Mouse (Mus musculus): ENCODE measurements around the gene Crim1. TPM values are rescaled to one million over a fixed set of nuclear protein-coding genes. Genes with fewer than 3 reads are reported as not detected.

Crim1 gene
- total RNA-seq, 2 experiments from 2014 or later, result 19.8 to 22.5 TPM

DNA sequence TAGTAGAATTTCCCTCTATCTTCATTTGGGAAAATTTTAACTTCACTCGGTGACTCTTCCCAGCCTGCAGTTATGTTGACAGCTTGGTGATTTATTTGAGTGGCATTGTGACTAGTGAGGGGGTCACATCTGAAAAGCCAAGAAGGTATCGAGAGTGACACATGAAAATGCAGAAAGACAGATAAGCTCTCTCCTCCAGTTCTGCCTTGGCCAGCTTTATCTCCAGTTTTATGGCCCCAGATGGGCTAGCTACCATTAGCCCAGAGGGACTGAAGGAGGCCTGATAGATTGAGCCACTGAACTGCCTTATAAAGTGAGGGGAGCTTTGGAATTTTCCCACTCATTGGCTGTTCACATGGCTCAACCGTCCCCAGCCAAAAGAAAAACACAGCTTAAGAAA, 128.2 kb downstream of the Crim1 start:
- DNase-seq, result no peak

DNA sequence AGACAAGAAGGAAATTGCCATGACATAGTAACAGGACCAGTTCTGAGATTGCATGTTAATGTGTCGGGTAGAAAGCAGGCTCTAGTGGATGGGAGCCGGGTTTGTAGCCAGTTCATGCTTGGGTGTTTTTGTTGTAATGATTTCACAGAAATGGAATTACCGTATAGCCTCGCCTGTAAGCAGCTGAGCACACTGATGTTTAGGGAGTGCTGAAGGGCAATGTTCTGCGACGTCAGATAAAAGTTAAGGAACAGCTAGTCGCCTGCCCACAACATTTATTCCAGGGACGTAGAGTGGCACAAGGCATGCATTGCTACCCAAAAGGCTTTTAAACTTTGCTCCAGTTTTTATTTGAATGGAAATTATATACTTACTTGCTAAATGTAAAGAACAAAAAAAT, 131.4 kb downstream of the Crim1 start:
- DNase-seq, result no peak

DNA sequence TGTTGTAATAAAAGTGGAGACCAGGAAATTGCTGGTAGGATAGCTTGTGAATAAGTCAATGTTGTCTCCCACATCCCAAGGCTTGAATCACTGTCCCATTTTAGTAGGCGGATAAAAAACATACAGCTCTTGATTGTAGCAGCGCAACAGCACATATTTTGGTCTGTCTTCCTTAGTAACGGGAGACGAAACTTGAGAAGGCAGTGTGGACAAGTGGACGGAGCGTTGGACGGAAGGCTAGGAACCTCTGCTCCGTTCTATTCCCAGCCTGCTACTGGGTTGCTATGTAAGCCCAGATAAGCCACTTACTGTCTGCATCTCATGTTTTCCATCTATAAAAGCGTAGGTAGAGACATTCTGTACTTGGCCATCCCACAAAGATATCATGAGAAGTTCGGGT, 133.2 kb downstream of the Crim1 start:
- no peak for DNase-seq

DNA sequence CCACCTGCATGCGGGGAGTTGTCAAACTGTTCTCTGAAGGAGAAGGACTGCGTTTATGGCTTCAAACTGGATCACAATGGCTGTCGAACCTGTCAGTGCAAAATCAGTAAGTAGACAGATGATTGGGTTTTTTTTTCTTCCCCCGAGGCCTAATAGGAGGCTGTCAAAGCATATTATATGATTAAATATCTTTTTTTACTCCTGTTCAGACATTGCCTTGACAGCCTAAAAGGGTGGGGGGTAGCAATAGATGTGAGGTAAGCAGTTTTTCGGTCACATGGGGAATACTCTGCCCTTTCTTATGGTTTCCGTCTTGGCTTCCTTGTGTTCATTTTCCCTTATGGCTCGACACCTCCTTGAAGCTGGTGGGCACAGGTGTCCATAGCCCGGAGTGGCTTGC, 135.2 kb downstream of the Crim1 start:
- no peak for DNase-seq

DNA sequence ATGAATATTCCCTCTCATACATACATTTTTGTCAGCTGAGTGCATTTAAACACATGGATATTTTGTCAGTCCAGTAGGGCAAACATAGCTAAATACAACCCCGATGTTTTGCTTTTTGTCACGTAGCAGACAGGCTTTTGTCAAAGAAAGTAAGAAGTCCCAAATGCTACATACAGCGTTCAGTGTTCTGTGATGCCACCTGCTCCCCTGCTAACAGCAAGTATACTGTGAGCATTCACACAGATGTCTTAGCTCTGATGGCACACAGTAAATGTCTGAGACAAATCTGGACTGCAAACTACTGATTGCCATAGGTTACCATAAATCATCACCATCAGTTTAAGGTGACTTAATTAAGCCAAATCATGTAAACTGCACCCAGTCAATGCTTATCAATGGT, 143.6 kb downstream of the Crim1 start:
- no peak for DNase-seq

DNA sequence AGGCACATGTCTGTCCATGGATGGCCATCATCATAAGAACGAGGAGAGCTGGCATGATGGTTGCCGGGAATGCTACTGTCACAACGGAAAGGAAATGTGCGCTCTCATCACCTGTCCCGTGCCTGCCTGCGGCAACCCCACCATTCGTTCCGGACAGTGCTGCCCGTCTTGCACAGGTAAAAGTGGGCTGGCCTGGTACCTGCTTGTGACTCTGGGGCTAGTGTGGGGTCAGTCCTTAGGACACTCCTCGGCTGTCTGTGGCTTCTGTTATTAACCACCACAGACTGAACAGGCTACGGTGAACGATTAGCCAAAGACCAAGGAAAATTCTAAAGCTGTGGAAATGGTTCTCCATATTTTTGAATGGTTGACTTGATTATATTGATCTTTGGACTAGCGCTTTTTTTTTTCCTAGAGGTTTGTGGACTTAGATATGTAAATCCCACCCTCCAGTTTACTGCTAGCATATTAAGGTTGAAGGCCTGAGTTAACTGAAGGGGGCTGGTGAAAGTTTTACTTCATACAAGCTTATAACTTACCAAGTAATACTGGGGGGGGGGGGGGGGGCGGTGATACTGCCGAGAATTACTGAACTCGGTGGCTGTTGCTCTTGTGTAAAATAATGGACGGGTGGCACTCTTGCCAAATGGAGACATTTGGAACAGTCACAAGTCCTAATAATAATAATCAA, 147.2 kb downstream of the Crim1 start:
- no peak for DNase-seq

DNA sequence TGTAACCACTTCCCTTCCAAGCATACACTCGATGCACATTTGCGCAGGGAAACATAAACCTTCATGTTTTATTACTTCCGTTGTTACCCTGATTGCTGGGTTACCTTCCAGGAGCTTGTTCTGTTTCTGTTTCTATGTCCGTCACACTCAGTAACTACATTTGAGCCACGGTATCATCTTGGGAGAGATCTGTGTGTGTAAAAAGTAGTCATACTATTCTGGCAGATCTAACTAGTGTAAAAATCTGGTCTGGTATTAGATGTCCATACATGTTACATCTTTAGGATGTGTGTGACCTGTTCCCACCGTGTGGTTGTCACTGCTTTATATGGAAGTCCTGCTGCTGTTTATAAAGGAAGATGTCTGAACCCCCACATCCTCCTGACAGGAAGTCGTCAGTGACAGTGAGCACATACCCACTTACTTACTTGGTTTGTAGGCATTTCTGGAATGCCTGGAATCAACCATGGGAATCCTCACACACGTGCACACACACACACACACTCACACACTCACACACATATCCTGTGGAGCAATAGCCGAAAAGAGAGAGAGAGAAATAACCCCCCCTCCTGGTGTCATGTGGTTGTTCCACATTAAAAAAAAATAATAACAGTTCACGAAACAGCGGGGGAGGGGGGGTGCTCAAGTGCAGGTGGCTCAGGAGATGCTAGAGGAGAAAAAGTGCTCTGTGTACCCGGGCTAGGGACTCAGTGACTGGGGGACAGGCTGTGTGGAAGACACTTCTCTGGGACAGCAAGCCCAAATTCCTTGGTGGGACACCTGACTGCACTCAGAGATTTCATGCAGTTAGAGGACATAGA, 151.8 kb downstream of the Crim1 start:
- no peak for DNase-seq

DNA sequence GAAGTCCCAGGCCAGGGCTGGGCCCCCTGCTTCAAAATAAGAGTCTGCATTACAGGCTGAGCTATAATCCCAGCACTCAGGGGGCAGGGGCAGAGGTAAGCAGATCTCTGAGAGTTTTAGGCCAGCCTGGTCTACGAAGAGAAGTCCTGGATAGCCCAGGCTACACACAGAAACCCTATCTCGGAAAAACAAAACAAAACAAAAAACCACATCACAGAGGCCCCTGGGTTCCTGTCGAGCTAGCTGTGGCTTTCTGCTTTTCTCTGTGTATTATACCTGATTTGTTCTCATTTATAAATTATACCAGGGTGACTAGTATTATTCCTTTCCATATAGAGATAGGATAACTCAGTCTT, 152.4 kb downstream of the Crim1 start:
- no peak for DNase-seq

DNA sequence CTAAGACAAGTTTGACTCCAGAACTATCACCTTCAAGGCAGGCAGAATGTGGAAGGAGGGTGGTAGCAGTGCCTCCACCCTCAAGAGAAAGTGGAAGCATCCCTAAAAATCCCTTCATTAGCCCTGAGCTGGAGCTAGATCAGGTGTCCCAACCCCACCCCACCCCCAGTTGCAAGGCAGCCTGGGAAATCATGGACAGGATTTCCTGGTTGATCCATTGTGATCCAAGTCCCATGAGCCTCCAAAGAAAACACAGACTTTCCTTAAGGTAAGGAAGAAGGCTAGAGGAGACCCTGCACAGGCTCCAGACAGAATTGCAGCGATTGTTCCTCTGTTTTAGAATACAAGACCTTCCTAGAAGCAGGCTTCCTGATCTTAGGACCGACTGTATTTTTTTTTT, 154.4 kb downstream of the Crim1 start:
- no peak for DNase-seq

DNA sequence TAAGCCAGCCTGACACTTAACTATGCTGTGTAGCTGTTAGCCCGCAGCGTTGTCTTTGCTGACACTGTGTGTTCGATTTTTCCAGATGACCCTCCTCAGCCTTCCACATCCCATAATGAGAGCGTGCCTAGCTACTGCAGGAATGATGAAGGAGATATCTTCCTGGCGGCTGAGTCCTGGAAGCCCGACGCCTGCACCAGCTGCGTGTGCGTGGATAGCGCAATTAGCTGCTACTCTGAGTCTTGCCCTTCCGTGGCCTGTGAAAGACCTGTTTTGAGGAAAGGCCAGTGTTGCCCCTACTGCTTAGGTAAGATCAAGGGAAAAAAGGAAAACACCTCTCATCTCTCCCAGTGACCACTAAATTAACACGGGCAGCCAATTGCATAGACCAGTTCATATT, 154.8 kb downstream of the Crim1 start:
- no peak for DNase-seq

DNA sequence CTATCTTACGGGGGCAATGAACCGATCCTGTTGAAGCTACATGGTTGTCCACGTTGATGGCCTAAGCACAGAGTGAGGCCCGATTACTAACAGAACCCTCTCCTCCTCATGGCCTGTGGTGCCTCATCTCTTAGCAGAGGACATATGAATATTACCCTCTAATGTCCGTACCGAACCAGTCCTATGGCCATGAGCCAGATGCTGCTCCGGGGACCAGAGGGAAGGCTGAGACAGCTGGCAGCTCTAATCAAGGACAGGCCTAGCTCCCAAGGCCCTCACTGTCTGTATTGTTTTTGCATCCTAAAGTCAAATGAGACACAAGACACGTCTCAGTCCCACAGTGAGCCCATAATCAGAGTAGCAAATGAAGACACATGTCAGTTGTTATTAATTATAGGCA, 155.6 kb downstream of the Crim1 start:
- no peak for DNase-seq

DNA sequence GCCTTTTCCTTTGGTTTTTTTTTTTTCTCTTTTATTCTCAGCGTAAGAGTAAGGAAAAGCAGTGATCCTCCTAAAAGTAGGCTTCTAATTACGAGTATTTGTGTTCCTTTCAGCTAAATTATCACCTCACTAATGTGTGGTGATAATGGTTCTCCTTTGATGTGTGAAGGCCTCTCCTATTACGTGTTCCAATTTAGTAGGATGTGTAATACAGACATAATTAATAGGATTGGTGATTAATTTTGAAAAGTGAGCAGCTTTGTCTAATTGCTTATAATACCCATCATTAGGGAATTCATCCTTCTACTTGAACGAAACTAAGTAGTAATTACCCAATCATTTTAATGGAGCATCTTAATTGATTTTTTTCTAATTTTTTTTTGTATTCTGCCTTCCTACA, 157.7 kb downstream of the Crim1 start:
- DNase-seq, result no peak

DNA sequence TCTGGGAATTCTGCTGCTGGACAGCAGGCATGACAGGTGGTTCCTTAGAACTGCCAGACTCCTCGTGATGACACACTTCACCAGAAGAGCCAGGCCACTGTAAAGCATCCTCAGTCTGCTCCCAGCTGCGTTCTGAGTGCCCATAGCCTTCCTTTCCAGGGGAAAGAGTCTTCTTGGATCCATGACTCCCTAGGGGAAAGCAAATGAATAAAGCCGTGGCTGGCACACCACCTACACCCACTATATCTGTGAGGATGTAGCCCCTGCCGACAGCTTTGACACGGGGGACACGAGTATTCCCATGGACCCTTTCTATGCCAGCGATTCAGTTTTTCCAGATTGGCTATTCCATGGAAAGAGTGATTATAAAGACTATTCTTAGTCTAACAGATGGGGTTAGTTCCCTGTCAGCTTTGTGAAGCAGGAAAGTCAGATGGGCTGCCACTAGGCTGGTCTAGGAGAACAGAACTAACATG, 158.2 kb downstream of the Crim1 start:
- no peak for DNase-seq

DNA sequence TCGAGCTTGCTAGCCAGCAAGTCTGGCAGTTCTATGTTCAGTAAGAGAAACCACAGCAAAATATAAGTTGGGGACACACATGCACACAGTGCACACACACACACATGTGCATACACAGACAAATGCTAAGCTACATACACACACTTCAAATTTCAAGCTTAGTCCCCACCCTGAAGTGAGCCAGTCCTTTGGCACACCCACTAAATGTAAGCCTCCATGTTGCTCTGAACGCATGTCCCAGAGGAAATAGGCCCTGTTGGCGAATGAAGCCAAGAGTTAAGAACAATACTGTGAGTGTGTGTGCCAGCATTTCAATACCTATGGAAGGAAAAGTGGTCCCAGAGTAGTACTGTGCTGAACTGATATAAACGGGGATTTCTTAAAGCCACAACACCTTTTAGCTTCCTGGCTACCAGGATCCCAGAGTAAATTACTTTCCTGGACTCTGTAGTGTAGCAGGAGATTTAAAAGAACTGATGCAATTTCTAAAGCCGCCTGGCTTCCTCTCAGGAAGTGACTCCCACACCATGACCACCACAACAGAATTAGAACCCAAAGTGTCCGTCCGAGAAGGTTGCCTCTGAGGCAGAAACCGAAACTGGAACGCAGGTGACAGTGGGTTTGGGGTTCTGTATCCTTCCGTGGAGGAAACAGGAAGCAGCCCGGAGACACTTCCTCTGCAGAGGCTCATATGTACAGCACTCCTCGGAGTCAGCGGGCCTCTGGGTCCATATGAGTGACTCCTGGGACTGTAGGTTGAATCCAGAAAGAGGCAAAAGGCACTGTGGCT, 162.1 kb downstream of the Crim1 start:
- DNase-seq, result no peak

DNA sequence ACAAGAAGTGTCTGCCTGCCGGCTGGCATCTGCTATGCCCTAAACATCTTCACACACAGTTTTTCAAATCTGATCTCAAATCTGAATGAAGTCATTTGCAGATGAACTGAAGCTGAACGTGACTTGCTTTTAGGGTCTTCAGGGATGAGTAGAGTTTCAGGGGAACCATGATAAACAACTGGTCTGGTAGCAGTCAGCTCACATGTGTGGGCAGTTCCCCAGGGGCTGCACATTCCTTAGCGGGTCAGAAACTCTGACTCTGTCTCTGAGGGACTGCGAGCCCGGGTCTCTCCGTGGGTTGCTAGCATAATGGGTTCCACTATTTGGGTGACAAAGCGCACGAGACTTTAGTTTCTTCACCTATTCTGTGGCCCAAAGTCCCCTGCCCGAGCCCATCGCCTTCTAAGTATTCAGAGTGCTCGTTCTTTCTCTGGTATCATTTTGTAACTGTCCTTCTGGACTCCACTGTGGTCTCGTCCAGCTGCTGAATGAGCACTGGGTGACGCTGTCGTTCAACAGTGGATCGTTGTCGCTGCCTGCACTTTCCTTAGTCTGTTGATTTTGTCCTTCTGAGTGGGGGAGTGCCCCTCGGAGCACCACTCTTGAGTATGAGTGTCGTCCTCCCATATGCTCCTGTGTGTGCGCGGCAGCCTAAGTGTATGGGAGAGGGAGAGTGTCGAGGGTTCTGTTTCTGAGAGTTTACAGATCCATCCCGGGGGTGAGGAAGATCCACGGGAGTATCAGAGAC, 164.7 kb downstream of the Crim1 start:
- DNase-seq, result no peak

DNA sequence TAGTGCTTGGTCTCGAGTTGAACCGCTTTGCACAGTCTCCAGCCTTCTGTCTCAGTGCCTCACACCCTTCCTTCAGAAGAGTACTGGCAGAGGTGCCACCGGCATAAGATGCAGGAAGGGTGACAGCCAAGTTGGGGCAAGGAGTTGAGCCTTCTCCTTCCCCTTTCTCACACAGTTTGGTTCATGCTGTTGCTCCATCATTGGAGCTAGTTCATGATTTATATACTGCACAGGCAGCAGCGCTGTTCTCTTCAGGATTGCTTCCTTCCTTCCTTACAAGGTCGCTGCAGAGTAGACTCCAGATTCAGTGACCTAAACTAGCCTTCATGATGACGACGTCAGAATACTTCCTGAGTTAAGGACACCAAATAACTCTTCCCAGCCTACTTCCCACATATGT, 166.0 kb downstream of the Crim1 start:
- no peak for DNase-seq

DNA sequence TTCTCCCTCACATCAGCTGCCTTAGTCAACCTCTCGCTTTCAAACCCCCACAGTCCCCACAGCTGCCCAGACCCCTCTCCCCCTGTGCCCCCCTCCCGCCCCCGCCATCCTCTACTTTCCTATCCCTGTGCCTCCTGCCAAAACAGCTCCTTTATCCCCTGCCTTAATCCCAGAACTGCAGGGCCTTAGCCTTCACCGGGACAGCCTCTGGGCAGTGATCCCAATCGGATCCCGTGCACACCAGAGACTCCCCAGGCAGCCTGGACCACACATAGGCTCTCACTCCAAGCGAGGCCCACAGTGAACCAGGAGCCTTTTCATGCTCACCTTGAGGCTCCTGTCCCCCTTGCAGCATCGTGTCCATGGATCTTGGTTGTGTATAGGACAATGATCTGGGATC, 168.4 kb downstream of the Crim1 start:
- DNase-seq, result no peak

DNA sequence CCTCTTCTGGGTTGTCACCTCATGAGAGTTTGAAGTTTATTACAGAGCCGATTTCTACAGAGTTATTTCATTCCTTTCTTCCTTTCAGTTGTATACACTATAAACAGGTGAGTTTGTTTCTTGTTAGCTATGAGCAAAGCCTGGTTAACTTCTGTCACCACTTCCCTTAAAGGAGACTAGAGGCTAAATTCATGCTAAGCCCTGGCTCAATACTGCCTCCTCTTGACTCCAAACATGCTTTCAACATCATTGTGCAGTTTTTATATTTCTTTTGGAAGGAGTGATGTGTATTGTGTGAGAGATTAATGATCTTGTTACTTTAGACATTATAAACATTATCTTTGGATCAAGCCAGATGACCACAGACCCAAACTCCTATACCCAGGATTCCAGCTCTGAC, 170.4 kb downstream of the Crim1 start:
- no peak for DNase-seq

DNA sequence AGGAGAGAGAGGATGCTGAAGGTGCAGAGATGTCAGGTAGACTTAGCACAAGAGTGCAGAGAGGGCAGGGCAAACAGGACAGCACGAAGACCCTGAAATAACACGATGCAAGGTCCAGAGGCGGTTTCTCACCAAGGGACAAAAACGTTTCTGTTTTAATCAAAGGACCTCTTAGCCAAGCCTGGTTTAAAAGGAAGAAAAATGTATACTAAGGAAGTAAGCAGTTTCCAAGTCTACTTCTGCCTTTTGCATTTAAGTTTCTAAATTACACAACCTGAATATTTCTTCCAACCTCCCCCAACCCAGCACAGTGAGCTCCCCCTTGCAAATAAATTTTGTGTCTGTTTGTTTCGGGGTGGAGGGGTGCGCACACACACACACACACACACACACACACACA, 173.1 kb downstream of the Crim1 start:
- no peak for DNase-seq

DNA sequence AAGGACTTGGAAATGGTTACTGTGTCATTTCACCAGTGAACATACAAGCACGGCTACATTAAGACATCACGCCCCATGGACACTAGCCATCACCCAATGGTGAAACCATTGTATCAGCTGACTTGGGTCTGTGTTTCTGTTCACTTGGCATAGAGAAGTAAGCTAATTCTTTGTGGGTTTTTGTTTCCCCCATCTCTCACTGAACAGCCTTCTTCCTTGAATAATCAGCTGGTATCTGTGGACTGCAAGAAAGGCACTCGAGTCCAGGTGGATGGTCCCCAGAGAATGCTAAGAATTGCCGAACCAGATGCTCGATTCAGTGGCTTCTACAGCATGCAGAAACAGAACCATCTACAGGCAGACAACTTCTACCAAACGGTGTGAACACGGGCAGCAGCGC, 173.8 kb downstream of the Crim1 start:
- no peak for DNase-seq

DNA sequence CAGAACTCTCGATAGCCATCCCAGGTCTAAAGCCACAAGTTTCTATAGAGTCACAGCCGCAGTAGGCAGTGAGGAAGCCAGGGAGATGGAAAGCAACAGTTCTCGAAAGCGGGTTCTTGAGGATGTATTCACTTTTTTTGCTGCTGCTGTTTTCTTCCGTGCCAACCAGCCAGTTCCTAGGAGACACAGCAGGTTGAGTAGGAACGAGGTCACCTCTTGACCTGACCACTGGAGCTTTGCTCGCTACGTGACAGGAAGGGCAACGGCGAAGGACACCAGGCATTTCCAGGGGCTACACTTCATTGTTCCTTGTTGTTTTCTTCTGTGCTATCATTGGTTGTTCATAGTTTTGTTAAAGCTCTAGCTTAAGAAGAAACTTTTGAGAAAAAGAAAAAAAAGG, 174.7 kb downstream of the Crim1 start:
- no peak for DNase-seq

DNA sequence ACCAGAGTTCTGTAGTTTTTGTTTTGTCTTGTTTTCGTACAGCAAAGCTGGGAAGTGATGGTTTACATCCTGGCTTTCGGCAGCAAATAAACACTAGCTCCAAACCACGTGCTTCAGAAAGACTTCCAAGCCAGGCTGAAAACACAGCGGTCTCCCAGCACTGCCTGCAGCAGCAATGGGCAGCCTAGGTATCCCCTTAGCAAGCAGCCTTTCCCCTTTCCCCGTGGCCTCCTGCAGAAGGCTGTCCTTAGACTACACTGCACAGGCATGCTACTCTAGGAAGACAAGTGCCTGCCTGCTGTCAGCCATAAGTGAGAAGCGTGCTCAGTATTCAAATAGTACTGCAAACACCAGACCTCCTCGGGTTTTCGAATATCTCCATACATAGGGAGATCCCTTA, 176.5 kb downstream of the Crim1 start:
- DNase-seq, result no peak
